Mouse (Mus musculus) MEL (cell line): Measurements from ENCODE around the gene Ipmk.

ENCODE experiments used
- EP300 ChIP-seq, 2 experiments: IDR thresholded peaks; 2 replicates each; pipeline ENCODE4 v1.6.1; 2011; ENCODE audit warnings: improper control_type of control experiment in 2 of 2, low read length in 2 of 2, low read depth in 1 of 2, mild to moderate bottlenecking in 1 of 2
- JUND ChIP-seq: IDR thresholded peaks from 2 replicates; pipeline ENCODE4 v1.6.1; 2011; ENCODE audit warnings: low read depth, mild to moderate bottlenecking, improper control_type of control experiment, low read length
- POLR2A ChIP-seq, 2 experiments: IDR thresholded peaks; 2 replicates each; pipeline ENCODE4 v1.6.1; 2011 to 2012; ENCODE audit warnings: low read length in 2 of 2, mild to moderate bottlenecking in 2 of 2, control low read depth in 1 of 2, improper control_type of control experiment in 1 of 2, low read depth in 1 of 2, moderate library complexity in 1 of 2; ENCODE audit not compliant: control insufficient read depth in 1 of 2, insufficient read depth in 1 of 2, poor library complexity in 1 of 2
- TCF12 ChIP-seq: IDR thresholded peaks from 2 replicates; pipeline ENCODE4 v1.6.1; 2014; ENCODE audit warnings: low read depth, mild to moderate bottlenecking, inconsistent platforms, low read length, improper control_type of control experiment, moderate library complexity
- USF2 ChIP-seq, 2 experiments: IDR thresholded peaks; 2 replicates each; pipeline ENCODE4 v1.6.1; 2011 to 2012; ENCODE audit warnings: improper control_type of control experiment in 2 of 2, low read length in 2 of 2, borderline replicate concordance in 1 of 2, inconsistent platforms in 1 of 2, low read depth in 1 of 2, mild to moderate bottlenecking in 1 of 2; ENCODE audit not compliant: insufficient read depth in 1 of 2
- ZC3H11A ChIP-seq: IDR thresholded peaks from 2 replicates; pipeline ENCODE4 v1.6.1; 2012; ENCODE audit warnings: low read depth, mild to moderate bottlenecking, inconsistent platforms, low read length, improper control_type of control experiment

DNA sequence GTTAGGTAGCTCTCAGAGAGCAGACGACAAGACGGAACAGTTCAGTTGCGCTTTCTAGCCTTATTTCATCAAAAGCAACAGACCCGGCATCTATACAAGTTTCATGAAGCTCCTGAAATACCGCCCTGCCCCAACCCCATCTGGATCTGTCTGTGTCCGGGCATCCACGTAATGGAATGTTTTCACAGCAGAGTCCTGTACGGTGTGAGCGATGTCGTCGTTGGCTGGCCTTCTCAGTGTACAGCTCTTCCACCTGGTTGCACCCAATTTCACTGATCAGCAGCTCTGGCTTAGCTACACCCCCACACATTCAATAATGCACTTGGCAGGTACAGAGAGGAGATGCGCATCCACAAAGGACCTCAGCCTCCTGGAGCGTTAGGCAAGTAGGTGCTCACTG lies 126.0 kb downstream of the Ipmk start:
- TF ChIP-seq POLR2A (IDR thresholded peaks at IDR 0.05; ENCODE audit: control insufficient read depth in 1 of 2, insufficient read depth in 1 of 2, low read depth in 1 of 2, low read length in 2 of 2, poor library complexity in 1 of 2) (no peak), ZC3H11A (no peak), EP300 (IDR thresholded peaks at IDR 0.05; ENCODE audit: low read depth in 1 of 2, low read length in 2 of 2) (no peak), USF2 (IDR thresholded peaks at IDR 0.05; ENCODE audit: borderline replicate concordance in 1 of 2, insufficient read depth in 1 of 2, low read depth in 1 of 2, low read length in 2 of 2) (no peak), JUND (no peak), TCF12 (no peak)
